Mouse (Mus musculus) mature B cell (primary cell): ENCODE data around the gene Erich6.

Experiments
- in situ Hi-C: fragments of 300-500 bp; cut with MboI; formaldehyde crosslinking; loops from 2 replicates; pipeline ENCODE4 v1.14.3; 2019

The Erich6 gene

DNA sequence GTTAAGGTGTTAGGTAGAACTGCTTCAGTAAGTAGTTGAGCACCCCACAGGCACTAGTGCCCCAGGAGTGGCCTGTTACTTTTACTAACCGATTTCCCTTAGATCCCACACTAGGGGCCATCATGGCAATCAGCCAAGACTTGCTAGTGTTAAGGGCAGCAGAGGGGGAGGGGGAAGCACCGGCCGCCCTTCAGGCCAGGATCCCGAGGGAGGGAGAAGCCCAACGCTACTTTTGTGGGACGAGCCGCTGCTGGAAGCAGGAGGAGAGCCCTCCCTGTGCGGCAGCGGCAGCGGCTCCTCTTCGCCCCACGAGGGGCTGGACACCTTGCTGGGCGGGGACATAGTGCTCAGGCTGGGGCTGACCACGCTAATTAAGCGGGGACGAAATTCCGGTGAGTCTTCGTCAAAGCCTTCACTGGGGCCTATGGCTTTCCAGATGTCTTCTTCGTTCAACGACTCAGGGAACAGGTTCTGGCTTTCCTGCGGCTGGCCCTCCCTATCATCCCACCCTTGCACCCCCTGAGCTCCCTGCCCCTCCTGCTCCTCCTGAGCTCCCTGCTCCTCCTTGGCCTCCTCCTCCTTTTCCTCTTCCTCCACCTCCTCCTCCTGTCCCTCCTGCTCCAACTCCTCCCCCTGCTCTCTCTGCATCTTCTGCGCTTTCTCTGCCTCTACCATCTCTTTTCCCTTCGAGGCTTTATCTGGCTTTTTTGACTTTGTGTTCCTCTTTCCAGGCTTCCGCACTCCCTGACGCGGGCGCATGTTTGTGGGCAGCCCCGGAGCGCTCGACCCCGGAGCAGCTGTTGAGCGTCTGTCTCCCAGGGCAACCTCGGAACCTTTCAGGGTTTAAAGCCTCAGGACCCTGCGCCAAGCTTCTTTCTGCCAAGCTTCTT lies at the start of gene Erich6:
Gene Erich6 (minus strand): TSS at position 802 of the 890 bp plus-strand sequence.
- in situ Hi-C loops, result no loop called here

GRCm38 (mm10) chr3:58686206-58686921 lies 49.4 kb upstream of the Erich6 start:
- in situ Hi-C loops, result loop anchor here (25.0 kb wide), 1 partner anchor 174 kb away; no protein-coding TSS in a partner anchor

- in situ Hi-C loops, result loop anchor here (25.0 kb wide), 1 partner anchor 173 kb away; no protein-coding TSS in a partner anchor
These were observed 48.4 kb upstream of the Erich6 start for GRCm38 (mm10) chr3:58685396-58685795.

DNA sequence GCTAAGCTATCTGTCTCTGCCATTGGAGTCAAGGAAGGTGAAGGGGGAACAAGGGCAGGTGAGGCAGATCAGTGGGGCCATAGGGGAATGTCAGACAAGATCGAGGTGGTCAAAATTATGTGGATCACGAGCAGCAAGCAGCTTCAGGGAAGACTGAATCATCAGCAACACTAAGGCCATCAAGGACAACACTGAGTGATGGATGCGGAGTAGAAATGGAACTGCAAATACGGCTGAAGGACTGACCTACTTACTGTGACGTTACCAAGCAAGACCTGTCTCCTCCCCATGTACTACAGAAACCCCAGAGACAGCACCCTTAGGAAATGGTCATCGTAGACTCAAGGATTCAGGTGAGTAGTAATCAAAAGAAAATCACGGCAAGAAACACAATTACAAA lies 46.3 kb upstream of the Erich6 start:
- in situ Hi-C loops, result loop anchor here (25.0 kb wide), 1 partner anchor 171 kb away; no protein-coding TSS in a partner anchor

DNA sequence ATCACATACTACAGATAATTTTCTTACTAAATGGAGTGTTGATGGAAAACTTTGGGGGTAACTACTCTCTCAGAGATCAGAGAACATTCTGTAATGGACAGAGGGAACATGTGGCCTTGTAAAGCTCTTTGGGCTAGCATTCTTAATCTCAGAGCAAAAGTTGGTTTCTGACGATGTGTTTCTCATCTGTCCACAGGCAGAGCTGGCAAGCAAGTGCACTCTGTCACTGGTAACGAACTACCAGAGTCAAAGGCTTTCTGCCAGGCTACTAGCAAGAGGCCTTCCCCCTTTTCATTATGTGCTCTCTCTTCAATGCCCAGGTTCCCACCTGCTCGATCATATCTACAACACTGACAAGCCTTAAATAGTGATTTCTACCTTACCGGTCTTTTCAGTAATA lies 45.3 kb upstream of the Erich6 start:
- in situ Hi-C loops, result loop anchor here (25.0 kb wide), 1 partner anchor 170 kb away; no protein-coding TSS in a partner anchor

GRCm38 (mm10) chr3:58681831-58682230 lies 44.8 kb upstream of the Erich6 start:
- in situ Hi-C loops, result loop anchor here (25.0 kb wide), 1 partner anchor 170 kb away; no protein-coding TSS in a partner anchor

DNA sequence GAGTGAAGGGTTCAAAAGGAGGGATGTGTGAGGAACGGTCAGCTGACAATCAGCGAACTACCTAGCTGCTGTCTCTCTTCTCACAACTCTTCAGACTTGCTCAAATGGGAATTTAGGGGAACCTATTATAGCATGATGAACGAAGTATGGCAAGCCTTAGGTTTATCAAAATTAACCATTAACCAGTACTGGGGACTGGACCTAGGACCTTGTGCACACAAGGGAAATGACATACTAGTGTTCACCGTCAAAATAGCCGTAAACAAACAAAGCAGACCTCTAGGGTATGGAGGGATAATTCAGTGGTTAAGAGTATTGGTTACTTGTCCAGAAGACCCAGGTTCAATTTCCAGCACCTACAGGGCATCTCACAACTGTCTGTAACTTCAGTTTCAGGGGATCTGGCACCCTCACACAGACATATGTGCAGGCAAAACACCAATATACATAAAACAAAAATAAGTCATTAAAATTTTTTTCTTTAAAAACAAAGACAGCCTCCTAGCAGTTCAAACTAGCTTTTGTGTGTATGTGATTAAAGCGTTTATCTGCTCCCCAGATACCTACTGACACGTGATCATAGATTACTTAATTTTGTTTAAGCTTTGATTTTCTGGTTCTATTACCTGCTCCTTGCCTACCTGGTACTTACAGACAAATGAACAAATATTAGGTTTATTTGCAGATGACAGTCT lies 44.1 kb upstream of the Erich6 start:
- in situ Hi-C loops, result loop anchor here (25.0 kb wide), 1 partner anchor 169 kb away; no protein-coding TSS in a partner anchor

DNA sequence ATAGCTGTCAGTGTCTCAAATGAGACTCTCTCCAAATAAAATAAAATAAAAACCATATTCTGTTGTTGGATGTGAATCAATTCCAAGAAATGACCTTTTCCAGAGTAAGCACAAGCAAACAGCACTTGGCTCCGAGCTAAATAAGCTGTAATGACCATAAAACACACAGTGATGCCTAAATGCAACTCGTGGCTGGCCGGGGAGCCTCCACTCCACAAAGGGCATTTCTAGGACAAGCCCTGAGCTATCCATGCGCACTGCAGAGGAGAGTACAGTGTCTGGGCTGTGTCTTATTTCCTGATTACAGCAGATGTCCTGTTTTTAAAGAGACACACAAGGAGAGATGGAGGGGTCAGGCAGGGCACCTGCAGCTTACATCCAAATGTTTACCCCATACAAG lies 43.0 kb upstream of the Erich6 start:
- in situ Hi-C loops, result loop anchor here (25.0 kb wide), 1 partner anchor 168 kb away; no protein-coding TSS in a partner anchor

DNA sequence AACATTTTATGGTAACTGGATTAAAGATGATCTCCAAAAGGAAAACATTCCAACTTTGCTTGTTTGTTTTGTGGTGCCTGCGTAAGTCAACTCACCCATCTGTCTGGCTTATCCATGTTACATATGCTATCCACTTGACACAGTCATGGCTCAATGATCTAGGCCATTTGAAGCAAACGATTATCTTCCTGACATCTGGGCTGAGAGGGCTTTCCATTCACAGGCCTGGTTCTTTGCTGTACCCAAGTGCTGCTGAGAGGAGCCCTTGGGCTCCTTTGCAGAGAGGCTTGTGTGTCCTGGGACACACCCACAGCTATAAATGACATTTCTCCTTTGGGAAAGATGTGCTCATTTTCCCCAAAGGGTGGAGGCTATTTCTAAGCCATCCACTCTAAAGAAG lies 41.9 kb upstream of the Erich6 start:
- in situ Hi-C loops, result loop anchor here (25.0 kb wide), 1 partner anchor 167 kb away; no protein-coding TSS in a partner anchor

GRCm38 (mm10) chr3:58678384-58678783 lies 41.4 kb upstream of the Erich6 start:
- in situ Hi-C loops, result loop anchor here (25.0 kb wide), 1 partner anchor 166 kb away; no protein-coding TSS in a partner anchor

DNA sequence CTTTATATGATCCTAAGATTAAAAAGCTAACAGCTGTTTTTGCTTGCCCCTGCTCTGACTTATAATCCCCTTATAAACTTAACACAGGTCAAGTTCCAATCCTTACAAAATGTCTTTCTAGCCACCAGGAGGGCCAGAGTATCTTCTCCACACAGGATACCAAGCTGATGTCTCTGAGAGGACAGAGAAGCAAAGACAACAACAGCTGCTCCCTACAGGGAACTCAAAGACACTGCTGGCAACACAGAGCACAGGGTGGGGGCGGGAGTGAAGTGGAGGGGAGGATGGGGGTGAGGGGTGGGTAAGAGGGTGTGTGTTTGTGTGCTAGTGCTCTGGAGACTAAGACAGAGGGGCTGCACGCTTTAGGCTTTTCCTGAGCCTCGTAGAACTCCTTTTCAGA lies 40.6 kb upstream of the Erich6 start:
- in situ Hi-C loops, result loop anchor here (25.0 kb wide), 1 partner anchor 165 kb away; no protein-coding TSS in a partner anchor

DNA sequence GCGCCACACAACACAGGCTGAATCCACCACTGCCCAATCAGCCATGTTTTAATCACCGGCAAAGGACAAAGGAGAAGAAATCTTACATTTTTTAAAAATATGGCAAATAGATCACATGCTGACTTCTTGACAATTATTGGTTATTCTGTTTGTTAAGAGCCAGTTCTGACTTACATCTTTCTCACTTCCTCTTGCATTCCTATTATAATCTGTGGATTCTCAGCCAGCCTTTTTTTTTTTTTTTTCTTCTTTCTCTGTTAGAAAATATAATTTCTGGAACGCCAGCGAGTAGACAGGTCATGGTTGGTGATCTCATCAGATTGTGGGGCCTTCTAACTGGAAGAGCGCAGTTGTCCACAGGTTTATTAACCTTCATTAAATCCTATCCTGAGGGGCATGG lies 36.3 kb upstream of the Erich6 start:
- in situ Hi-C loops, result no loop called here

DNA sequence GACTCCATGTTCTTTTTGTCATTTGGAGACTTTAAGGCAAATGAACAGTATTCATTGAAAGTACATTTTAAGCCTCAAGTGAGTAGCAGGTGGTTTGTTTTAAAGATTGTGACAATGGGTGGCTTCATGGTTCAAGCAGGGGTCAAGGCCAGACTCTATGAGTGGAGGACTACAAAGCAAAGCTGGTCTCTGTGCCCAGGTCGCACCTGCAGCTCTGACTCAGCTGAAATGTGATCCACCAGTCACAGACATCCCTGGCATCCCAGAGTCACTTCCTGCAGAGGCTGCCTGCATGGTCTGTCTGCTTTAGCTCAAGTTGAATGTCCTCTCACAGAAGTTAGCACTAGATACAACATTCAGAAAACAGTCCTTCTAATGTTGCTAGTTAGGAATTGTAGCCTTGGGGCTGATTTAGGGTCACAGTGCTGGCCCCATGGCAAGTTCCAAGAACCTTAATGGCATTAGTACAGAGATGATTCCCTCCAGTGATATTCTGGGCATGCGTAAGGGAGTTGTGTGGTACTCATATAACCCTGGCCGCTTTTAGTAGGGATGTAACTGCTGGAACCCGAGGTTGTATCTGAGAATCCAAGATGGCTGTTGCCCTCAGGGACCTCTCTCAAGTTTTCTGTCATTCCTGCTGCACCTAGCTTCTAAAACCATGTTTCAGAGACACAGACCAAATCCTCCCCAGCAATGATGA lies 35.6 kb upstream of the Erich6 start:
- in situ Hi-C loops, result no loop called here

- in situ Hi-C loops, result no loop called here
These were observed 34.7 kb upstream of the Erich6 start for GRCm38 (mm10) chr3:58671616-58672250.

GRCm38 (mm10) chr3:58663970-58664369 lies 27.0 kb upstream of the Erich6 start:
- in situ Hi-C loops, result no loop called here

DNA sequence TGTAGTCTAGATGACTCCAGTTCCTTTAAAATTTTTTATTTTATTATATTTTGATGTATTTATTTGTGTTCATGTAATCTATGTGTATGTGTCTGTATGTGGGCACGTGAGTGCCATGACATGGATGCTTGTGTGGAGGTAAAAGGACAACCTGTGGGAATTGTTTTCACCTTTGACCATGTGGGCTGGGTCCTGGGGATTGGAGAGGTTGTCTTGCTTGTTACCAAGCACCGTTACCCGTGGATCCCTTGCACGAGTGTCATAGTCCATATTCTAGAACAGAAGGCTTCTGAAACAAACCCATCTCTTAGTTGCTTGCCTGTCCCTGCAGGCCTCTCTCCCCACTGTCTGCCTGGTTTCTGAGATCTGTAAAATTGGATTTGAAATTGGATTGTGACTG lies 23.6 kb upstream of the Erich6 start:
- in situ Hi-C loops, result no loop called here

DNA sequence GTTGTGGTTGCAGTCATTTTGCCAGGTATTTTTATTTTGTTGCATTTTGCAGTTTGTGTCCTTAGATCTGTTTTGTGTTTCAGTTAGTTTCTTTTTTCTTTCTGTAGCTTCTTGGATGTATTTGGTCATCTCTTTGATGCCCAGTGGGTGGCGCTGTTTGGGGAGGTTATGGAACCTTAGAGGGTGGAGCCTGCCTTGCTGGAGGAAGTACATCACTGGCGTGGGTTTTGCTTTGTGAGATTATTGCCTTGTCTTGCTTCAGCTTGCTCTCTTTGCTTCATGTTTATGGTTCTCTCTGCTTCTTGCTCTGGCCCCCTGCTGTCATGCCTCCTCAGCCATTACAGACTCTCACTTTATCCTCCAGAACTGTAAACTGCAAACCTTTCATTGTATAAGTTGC lies 20.3 kb upstream of the Erich6 start:
- in situ Hi-C loops, result loop anchor here (10.0 kb wide), 1 partner anchor 127 kb away; no protein-coding TSS in a partner anchor

- in situ Hi-C loops, result loop anchor here (10.0 kb wide), 1 partner anchor 129 kb away; no protein-coding TSS in a partner anchor
These were observed 18.5 kb upstream of the Erich6 start for GRCm38 (mm10) chr3:58655362-58656130.

DNA sequence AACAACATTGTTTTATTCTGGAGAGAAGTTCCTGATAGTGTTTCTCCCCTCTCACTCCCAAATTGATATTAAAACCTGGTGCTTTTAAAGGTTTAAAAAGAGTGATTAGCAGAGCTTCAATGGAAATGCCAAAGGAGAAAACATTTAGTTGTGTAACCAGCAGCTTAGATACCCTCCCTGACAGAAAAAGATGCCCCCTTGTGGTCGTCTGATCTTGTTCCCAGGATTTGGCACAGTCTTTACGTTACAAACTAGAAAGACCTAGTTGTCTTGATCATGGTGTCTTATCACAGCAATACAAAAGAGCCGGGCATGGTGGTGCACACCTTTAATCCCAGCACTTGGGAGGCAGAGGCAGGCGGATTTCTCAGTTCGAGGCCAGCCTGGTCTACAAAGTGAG lies 16.9 kb upstream of the Erich6 start:
- in situ Hi-C loops, result loop anchor here (10.0 kb wide), 1 partner anchor 131 kb away; no protein-coding TSS in a partner anchor
